Mouse (Mus musculus) E14TG2a.4 (cell line): ENCODE measurements around the gene Cacna1d.

Experiments used
- CTCF ChIP-seq: conservative IDR thresholded peaks from 2 replicates; pipeline ENCODE4 v1.5.1; 2014; ENCODE audit warnings: low read length
- NANOG ChIP-seq: IDR thresholded peaks from 2 replicates; pipeline ENCODE4 v1.6.1; 2014; ENCODE audit warnings: borderline replicate concordance, low read length, mixed read lengths

GRCm38 (mm10) chr14:30242818-30243205 is 248.4 kb downstream of the Cacna1d start:
- TF ChIP-seq CTCF (no peak), NANOG (no peak)
